Comparison of ENCODE assay signal across 21 mouse cellular contexts in genomic region chr15:3341806-3342582, GRCm38 (mm10). TPM values are rescaled to one million over a fixed set of nuclear protein-coding genes. Genes with fewer than 3 reads are reported as not detected.
DNase-seq lines count a peak whose midpoint lies in the region; ATAC-seq lines count a peak whose summit lies in the region.
"Had no signal": no experiment of that assay in that cellular context is flagged by ENCODE, and none has a peak within 500 bp of the region (broad histone marks: within the 10 kb centered on the region; RNA-seq: fewer than 3 reads in every experiment).

No protein-coding gene starts in this region.

- no peak overlapping the region for H3K4me3 ChIP-seq in forebrain, embryonic 16.5 days (replicated peaks; ENCODE audit: low read length)
- H3K4me3 ChIP-seq in forebrain, embryonic 15.5 days: no peak overlapping the region
- H3K4me3 ChIP-seq: erythroblast, embryonic 14.5 days; hindbrain, embryonic 12.5 days; liver, embryonic 15.5 days; midbrain, embryonic 12.5 days had no signal

- peak; percentile 54; the same call in 1 of the 2 replicates for ATAC-seq in forebrain, embryonic 16.5 days
- ATAC-seq in forebrain, embryonic 15.5 days (replicated peaks): no peak
- ATAC-seq in granulocyte monocyte progenitor cell, adult 5-6 weeks (replicated peaks; ENCODE audit: poor library complexity, severe bottlenecking): no peak
- ATAC-seq: activated CD4-positive, CD25-positive, alpha-beta regulatory T cell, adult 4 months had no signal

- H3K27ac ChIP-seq in forebrain, embryonic 16.5 days (ENCODE audit: low read length): no peak overlapping the region
- no peak overlapping the region for H3K27ac ChIP-seq in forebrain, embryonic 15.5 days (replicated peaks)
- H3K27ac ChIP-seq: hindbrain, embryonic 12.5 days; liver, embryonic 15.5 days; midbrain, embryonic 12.5 days; stomach, postnatal 0 days had no signal

- 81% methylated on average over 4 of the region's 4 CpGs for WGBS in forebrain, embryonic 16.5 days
- WGBS in forebrain, embryonic 15.5 days: 84% methylated on average over 4 of the region's 4 CpGs

- H3K4me1 ChIP-seq in forebrain, embryonic 16.5 days (replicated peaks; ENCODE audit: control insufficient read depth, insufficient read depth, low read length): no peaks in the 10 kb centered on the region
- no peaks in the 10 kb centered on the region for H3K4me1 ChIP-seq in forebrain, embryonic 15.5 days
- H3K4me1 ChIP-seq: hindbrain, embryonic 12.5 days; liver, embryonic 15.5 days; midbrain, embryonic 12.5 days had no signal

- no peaks in the 10 kb centered on the region for H3K36me3 ChIP-seq in forebrain, embryonic 16.5 days (ENCODE audit: control insufficient read depth, insufficient read depth)
- no peaks in the 10 kb centered on the region for H3K36me3 ChIP-seq in forebrain, embryonic 15.5 days
- H3K36me3 ChIP-seq: hindbrain, embryonic 12.5 days; midbrain, embryonic 12.5 days had no signal

- H3K27me3 ChIP-seq in forebrain, embryonic 16.5 days (replicated peaks; ENCODE audit: control insufficient read depth, insufficient read depth, low read length): no peaks in the 10 kb centered on the region
- no peaks in the 10 kb centered on the region for H3K27me3 ChIP-seq in forebrain, embryonic 15.5 days
- H3K27me3 ChIP-seq: hindbrain, embryonic 12.5 days; liver, embryonic 15.5 days; midbrain, embryonic 12.5 days had no signal

- H3K9me3 ChIP-seq in forebrain, embryonic 16.5 days (ENCODE audit: control insufficient read depth, low read length): no peaks in the 10 kb centered on the region
- no peaks in the 10 kb centered on the region for H3K9me3 ChIP-seq in forebrain, embryonic 15.5 days
- H3K9me3 ChIP-seq: hindbrain, embryonic 12.5 days; liver, embryonic 15.5 days; midbrain, embryonic 12.5 days had no signal

- no peak overlapping the region for H3K4me2 ChIP-seq in forebrain, embryonic 16.5 days (ENCODE audit: low read length)
- no peak overlapping the region for H3K4me2 ChIP-seq in forebrain, embryonic 15.5 days (replicated peaks)
- H3K4me2 ChIP-seq: hindbrain, embryonic 12.5 days; liver, embryonic 15.5 days; midbrain, embryonic 12.5 days had no signal

- H3K9ac ChIP-seq in forebrain, embryonic 16.5 days (replicated peaks; ENCODE audit: low read depth, low read length): no peak overlapping the region
- no peak overlapping the region for H3K9ac ChIP-seq in forebrain, embryonic 15.5 days (replicated peaks)
- H3K9ac ChIP-seq: hindbrain, embryonic 12.5 days; liver, embryonic 15.5 days; midbrain, embryonic 12.5 days had no signal

- DNase-seq in layer of hippocampus, postnatal 10 days (ENCODE audit: low spot score in 2 of 2): peak; percentile 5 to 24
- DNase-seq in layer of hippocampus, adult 11-12 months (ENCODE audit: low spot score): no peak
- DNase-seq in urinary bladder, postnatal 14 days (ENCODE audit: low spot score): peak; percentile 24
- DNase-seq in urinary bladder, postnatal 4 days (ENCODE audit: low spot score in 2 of 2): no peak
- DNase-seq in skeletal muscle tissue, adult 2 months (ENCODE audit: low read depth, low spot score): peak; percentile 65
- DNase-seq: kidney, adult 2 months; spleen, adult 18-20 months had no signal

RNA-seq across cellular contexts. Expression of gene Ccdc152, which starts 38.7 kb away (rescaled TPM):
- 0.20 TPM in 1 of 2 replicates, not detected in the other for polyA plus RNA-seq in forebrain, embryonic 16.5 days (2015; fragmentation: Nextera tagmentation; extraction: Ambion mirVana)
- polyA plus RNA-seq in forebrain, embryonic 15.5 days (2015; fragmentation: Nextera tagmentation; extraction: Ambion mirVana): not detected in 2 replicates
- total RNA-seq in layer of hippocampus, postnatal 10 days (2021): not detected
- total RNA-seq in granulocyte monocyte progenitor cell, adult 5-6 weeks (2014; fragmentation: Nextera tagmentation): not detected in 2 replicates
- total RNA-seq in granulocyte monocyte progenitor cell, adult 5-6 weeks (2017): not detected in 2 replicates
- total RNA-seq: gastrocnemius, postnatal 36 days; layer of hippocampus, adult 18-20 months; left cerebral cortex, adult 8-10 months; MEL had no signal
- polyA plus RNA-seq: erythroblast, embryonic 14.5 days; hindbrain, embryonic 12.5 days; neural tube, embryonic 11.5 days had no signal

Comparison
In these comparisons a context has a peak if more than half of its experiments do, and no peak if none do; other contexts are left out.
1. DNase-seq: peak in layer of hippocampus, postnatal 10 days (2 of 2), urinary bladder, postnatal 14 days (single experiment) and skeletal muscle tissue, adult 2 months (single experiment); none in layer of hippocampus, adult 11-12 months (single experiment) and urinary bladder, postnatal 4 days (0 of 2).